Mouse (Mus musculus) ES-E14 (cell line): ENCODE data around the gene Tspan1. TPM values are rescaled to one million over a fixed set of nuclear protein-coding genes. Genes with fewer than 3 reads are reported as not detected.

ENCODE experiments used
- DNase-seq: peaks from one replicate; pipeline ENCODE4 v3.0.0-alpha.2; 2013; ENCODE audit warnings: low read depth, low spot score
- H3K27ac ChIP-seq: 2 replicates; pipeline ENCODE4 v1.5.1; 2012; ENCODE audit warnings: low read depth, mild to moderate bottlenecking, low read length, moderate library complexity, mixed read lengths; ENCODE audit not compliant: poor library complexity, insufficient read depth, severe bottlenecking
- H3K36me3 ChIP-seq: 2 replicates; pipeline ENCODE4 v1.6.1; 2012; ENCODE audit warnings: mild to moderate bottlenecking, low read length, moderate library complexity, mixed read lengths; ENCODE audit not compliant: control insufficient read depth, poor library complexity, insufficient read depth, severe bottlenecking
- H3K4me1 ChIP-seq, 2 experiments: fragments of 150-350 bp in 1 of 2; sonication (generic) in 1 of 2; 2 replicates each; pipeline ENCODE4 v1.6.1; 2012; ENCODE audit warnings: low read length in 2 of 2, mild to moderate bottlenecking in 1 of 2, mixed read lengths in 1 of 2; ENCODE audit not compliant: control insufficient read depth in 2 of 2, insufficient read depth in 2 of 2, poor library complexity in 1 of 2
- H3K4me3 ChIP-seq, 2 experiments: fragments of 150-350 bp in 1 of 2; sonication (generic) in 1 of 2; 2 replicates each; pipeline ENCODE4 v1.5.1; 2012; ENCODE audit warnings: low read length in 2 of 2, low read depth in 1 of 2, mild to moderate bottlenecking in 1 of 2, mixed read lengths in 1 of 2; ENCODE audit not compliant: insufficient read depth in 1 of 2, poor library complexity in 1 of 2, severe bottlenecking in 1 of 2
- H3K9ac ChIP-seq: 2 replicates; pipeline ENCODE4 v1.6.1; 2012; ENCODE audit warnings: low read depth, mild to moderate bottlenecking, low read length, mixed read lengths; ENCODE audit not compliant: poor library complexity, insufficient read depth, severe bottlenecking
- H3K9me3 ChIP-seq: fragments of 150-350 bp; sonication (generic); 2 replicates; pipeline ENCODE4 v1.6.1; 2012; ENCODE audit warnings: low read depth, mild to moderate bottlenecking, low read length; ENCODE audit not compliant: control insufficient read depth, insufficient read depth
- CHD2 ChIP-seq: IDR thresholded peaks from 2 replicates; pipeline ENCODE4 v1.6.1; 2014; ENCODE audit warnings: mild to moderate bottlenecking, low read depth, low read length, inconsistent platforms
- HCFC1 ChIP-seq: IDR thresholded peaks from 2 replicates; pipeline ENCODE4 v1.6.1; 2012; ENCODE audit warnings: low read length, inconsistent platforms, borderline replicate concordance; ENCODE audit not compliant: insufficient read depth
- MAFK ChIP-seq: IDR thresholded peaks from 2 replicates; pipeline ENCODE4 v1.6.1; 2014; ENCODE audit warnings: mild to moderate bottlenecking, low read depth, low read length, inconsistent platforms; ENCODE audit not compliant: insufficient read depth
- ZC3H11A ChIP-seq: IDR thresholded peaks from 2 replicates; pipeline ENCODE4 v1.6.1; 2012; ENCODE audit warnings: low read depth, mild to moderate bottlenecking, inconsistent platforms, low read length, borderline replicate concordance
- ZNF384 ChIP-seq: IDR thresholded peaks from 2 replicates; pipeline ENCODE4 v1.6.1; 2012; ENCODE audit warnings: low read depth, low read length, inconsistent platforms
- in situ Hi-C, 2 experiments: fragments of 600-800 bp; cut with MboI; formaldehyde crosslinking; loops; one replicate each; pipeline ENCODE4 v1.15.1; 2025; ENCODE audit warnings: low sequenced_read_pairs in 2 of 2, inconsistent platforms in 1 of 2; ENCODE audit not compliant: unreplicated experiment in 2 of 2
- total RNA-seq: library from RNA; depleted of rRNA; stranded (reverse); fragments of 300-350 nt; gene quantifications from 2 replicates; pipeline ENCODE4 v1.2.3, GENCODE M21; 2012; rRNA removed

Tspan1 gene
- total RNA-seq, 1 experiment: 1.7 TPM

DNA sequence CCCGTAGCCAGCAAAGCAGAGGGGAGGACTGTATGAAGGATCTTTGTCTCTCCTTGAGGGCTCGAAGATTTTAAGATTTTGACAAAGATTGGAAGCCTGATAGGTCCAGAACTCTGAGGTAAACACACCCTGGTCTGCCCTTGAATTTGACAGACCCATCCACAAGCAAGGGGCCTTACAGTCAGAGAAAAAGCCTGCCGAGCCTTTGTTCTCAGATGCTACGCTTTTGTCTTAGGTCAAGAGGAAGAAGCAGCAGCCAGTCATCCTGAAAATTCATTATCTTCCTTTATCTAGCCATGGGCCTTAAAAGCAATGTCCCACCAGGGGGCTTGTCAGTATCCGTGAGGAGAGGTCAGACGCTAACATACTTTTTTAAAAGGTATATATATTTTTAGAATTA, 39.4 kb downstream of the Tspan1 start:
- H3K9me3 ChIP-seq: no peaks in the 10 kb centered on the region
- no peak overlapping the region for H3K9ac ChIP-seq
- peaks cover 0 to 2% of the 10 kb centered on the region in 2 experiments; a peak in 2 of 4 replicates for H3K4me1 ChIP-seq
- no peak for TF ChIP-seq ZNF384
- no peak for TF ChIP-seq HCFC1
- no peak for TF ChIP-seq ZC3H11A
- no peak for TF ChIP-seq MAFK
- TF ChIP-seq CHD2: no peak
- H3K27ac ChIP-seq: no peak overlapping the region
- no peaks in the 10 kb centered on the region for H3K36me3 ChIP-seq
- in situ Hi-C loops: no loop called here
- no peak for DNase-seq
- no peak overlapping the region for H3K4me3 ChIP-seq

DNA sequence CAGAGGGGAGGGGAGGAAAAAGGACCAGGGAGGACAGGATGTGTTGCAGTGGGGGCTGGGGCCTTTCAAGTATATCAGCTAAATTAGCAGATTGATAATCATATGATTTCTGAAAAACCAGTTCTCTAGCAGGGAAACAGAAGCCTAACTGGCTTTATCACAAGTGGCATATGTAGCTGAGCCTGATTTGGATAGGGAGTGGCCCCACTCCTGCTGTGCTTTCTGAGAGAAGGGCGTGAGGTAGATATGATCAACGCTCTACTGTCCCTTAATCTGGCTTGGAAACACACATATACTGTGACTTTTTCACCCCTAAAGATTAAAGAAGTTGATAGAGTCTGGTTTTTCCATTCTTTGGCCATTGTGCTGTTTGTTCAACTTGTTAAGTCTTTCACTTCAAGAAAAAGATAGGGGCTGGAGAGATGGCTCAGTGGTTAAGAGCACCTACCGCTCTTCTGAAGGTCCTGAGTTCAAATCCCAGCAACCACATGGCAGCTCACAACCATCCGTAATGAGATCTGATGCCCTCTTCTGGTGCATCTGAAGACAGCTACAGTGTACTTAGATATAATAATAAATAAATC, 41.5 kb downstream of the Tspan1 start:
- TF ChIP-seq HCFC1 (no peak), ZNF384 (no peak), ZC3H11A (no peak), MAFK (no peak)
- in situ Hi-C loops: no loop called here
- H3K9ac ChIP-seq: no peak overlapping the region
- DNase-seq: no peak
- no peak overlapping the region for H3K4me3 ChIP-seq
- peaks cover 0 to 2% of the 10 kb centered on the region in 2 experiments; a peak in 2 of 4 replicates for H3K4me1 ChIP-seq
- H3K36me3 ChIP-seq: no peaks in the 10 kb centered on the region
- H3K27ac ChIP-seq: no peak overlapping the region
- H3K9me3 ChIP-seq: no peaks in the 10 kb centered on the region

DNA sequence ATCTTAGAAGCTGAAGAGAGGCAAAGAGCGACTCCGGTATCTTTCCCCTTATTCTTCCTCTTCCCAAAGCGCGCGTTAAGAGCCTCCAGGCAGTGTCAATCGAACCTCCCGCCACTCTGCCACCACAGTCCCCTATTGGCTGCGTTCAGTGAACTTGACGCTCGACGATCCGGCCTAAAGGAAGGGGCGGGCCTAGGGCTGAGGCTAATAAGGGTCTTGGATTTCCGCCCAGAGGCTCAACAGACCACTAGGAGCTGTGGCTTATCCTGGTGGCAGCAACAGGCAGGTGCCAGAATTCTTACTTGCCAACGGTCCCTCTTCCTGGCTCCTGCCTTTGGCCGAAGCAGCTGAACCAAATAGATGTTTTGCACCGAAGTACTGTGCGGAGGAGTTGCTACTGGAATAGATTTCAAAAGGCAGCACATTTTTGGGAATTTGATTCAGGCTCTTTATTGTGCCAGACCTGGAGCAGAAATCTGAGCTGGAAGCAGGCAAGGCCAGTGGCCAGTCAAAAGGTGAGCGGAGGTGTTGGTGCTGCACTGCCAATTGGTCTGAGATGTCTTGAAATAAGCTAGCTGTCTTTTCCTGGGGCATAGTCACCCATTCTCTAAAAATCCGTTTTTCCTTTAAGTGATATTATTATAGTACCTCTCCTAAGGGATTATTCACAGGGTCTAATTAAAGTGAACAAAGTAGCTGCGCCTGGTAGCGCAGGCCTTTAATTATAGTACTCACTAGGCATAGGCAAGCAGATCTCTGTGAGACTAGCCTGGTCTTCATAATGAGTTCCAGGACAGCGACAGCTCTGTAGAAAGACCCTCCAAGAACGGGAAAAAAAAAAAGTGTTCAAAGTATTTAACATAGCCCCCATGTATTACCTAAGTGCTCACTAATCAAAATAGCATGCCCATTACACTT, 43.5 kb downstream of the Tspan1 start, which contains the start of the genes Rad54l and Pomgnt1:
Rad54l (minus strand) TSS at position 89 of the 918 bp plus-strand sequence.
Pomgnt1 (plus strand) TSS at position 239 of the 918 bp plus-strand sequence.
- Histone ChIP-seq H3K4me1 (peaks cover 0 to 2% of the 10 kb centered on the region in 2 experiments; a peak in 2 of 4 replicates), H3K9ac (peak within 1 kb of the TSS; percentile 93), H3K36me3 (peaks cover 8% of the 10 kb centered on the region; the same call in 1 of the 2 replicates), H3K27ac (no peak within 1 kb of the TSS; the same call in 1 of the 2 replicates), H3K4me3 (peak within 1 kb of the TSS; percentile 95), H3K9me3 (no peaks in the 10 kb centered on the region)
- TF ChIP-seq MAFK: no peak
- no peak for TF ChIP-seq ZC3H11A
- TF ChIP-seq HCFC1: peak; percentile 75; the same call in 1 of the 2 replicates
- no peak for TF ChIP-seq ZNF384
- TF ChIP-seq CHD2: peak; percentile 80
- in situ Hi-C loops: no loop called here
- DNase-seq: peak; percentile 95

DNA sequence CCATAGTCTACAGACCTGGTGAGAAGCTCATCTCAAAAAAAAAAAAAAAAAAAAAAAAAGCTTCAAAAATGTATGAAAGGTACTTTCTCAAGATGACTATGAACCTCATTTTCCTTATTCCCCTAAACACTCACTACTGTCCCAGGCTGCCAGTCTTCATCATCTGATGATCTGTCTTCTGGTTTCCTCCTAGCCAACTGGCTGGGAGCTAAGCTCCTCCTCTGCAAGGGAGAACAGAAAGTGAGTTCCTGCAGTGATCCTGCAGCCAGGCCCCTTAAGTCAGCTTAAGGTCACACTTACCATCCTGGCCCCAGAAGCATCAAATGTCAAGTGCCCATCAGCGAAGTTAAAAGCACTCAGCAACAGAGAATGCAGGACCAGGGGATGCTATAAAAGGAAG, 44.6 kb downstream of the Tspan1 start:
- H3K4me1 ChIP-seq: peaks cover 0 to under 1% of the 10 kb centered on the region in 2 experiments; a peak in 2 of 4 replicates
- in situ Hi-C loops: no loop called here
- peak overlapping the region; percentile 93 for H3K9ac ChIP-seq
- H3K27ac ChIP-seq: no peak overlapping the region
- H3K9me3 ChIP-seq: no peaks in the 10 kb centered on the region
- TF ChIP-seq ZNF384: peak; percentile 58
- no peak for TF ChIP-seq HCFC1
- H3K4me3 ChIP-seq: peak overlapping the region; percentile 95
- peaks cover 13% of the 10 kb centered on the region for H3K36me3 ChIP-seq
- no peak for DNase-seq

Other genes starting within 250 kb of the Tspan1 start
- 0.11 and 0.18 TPM in 2 replicates for gene Dmbx1, start 227.7 kb downstream of the Tspan1 start, total RNA-seq
- 5.9 and 15.5 TPM in 2 replicates for gene Faah, start 149.7 kb downstream of the Tspan1 start, total RNA-seq
- 24.8 and 36.8 TPM in 2 replicates for gene Nsun4, start 113.7 kb downstream of the Tspan1 start, total RNA-seq
- gene Uqcrh, start 92.5 kb downstream of the Tspan1 start, total RNA-seq: 405 and 420 TPM in 2 replicates
- 32.2 and 42.0 TPM in 2 replicates for gene Lrrc41, start 92.3 kb downstream of the Tspan1 start, total RNA-seq
- 36.2 and 38.6 TPM in 2 replicates for gene Rad54l, start 43.9 kb downstream of the Tspan1 start, total RNA-seq
- gene Pomgnt1, start 43.8 kb downstream of the Tspan1 start, total RNA-seq: 48.6 and 51.5 TPM in 2 replicates
- 0.49 and 0.95 TPM in 2 replicates for gene Lurap1, start 16.3 kb downstream of the Tspan1 start, total RNA-seq
- gene 1700042G07Rik, start 5.8 kb upstream of the Tspan1 start, total RNA-seq: not detected in 2 replicates
- 0.69 and 1.0 TPM in 2 replicates for gene Gm49337, start 5.8 kb upstream of the Tspan1 start, total RNA-seq
- 5.4 and 7.8 TPM in 2 replicates for gene Pik3r3, start 54.0 kb upstream of the Tspan1 start, total RNA-seq